Mouse (Mus musculus): ENCODE results near the gene Dus4l. TPM values are rescaled to one million over a fixed set of nuclear protein-coding genes. Genes with fewer than 3 reads are reported as not detected.
A peak's percentile ranks its signal among the peaks of the same experiment; 100 is the strongest.
"Not testable (repeated sequence)": the region's sequence is repeated elsewhere in the genome, so short reads cannot be mapped to it uniquely, and the experiment has no call there.

The Dus4l gene
- polyA plus RNA-seq, 1 experiment from 2014 or later: 7.1 TPM

GRCm38 (mm10) chr12:31654965-31655477, 395 bp upstream of the Dus4l start:
- H3K27ac ChIP-seq (ENCODE audit: low read length): peak overlapping the region; percentile 93
- H3K4me1 ChIP-seq (ENCODE audit: control insufficient read depth, insufficient read depth, low read length): peaks cover 7% of the 10 kb centered on the region
- H3K4me3 ChIP-seq (ENCODE audit: low read length): peak overlapping the region; percentile 74
- peak overlapping the region; percentile 90 for H3K9ac ChIP-seq (ENCODE audit: low read length)
- peak; percentile 76 for ATAC-seq (replicated peaks; ENCODE audit: extremely low read depth, insufficient read depth, low FRiP score)
- H3K27me3 ChIP-seq (ENCODE audit: control insufficient read depth, insufficient read depth, low read length): no peaks in the 10 kb centered on the region
- no peaks in the 10 kb centered on the region for H3K9me3 ChIP-seq (replicated peaks; ENCODE audit: control insufficient read depth, low read length)
- under 1% methylated on average over 29 of the region's 29 CpGs for WGBS
- H3K36me3 ChIP-seq (ENCODE audit: control insufficient read depth, insufficient read depth): no peaks in the 10 kb centered on the region
- peak overlapping the region; percentile 78 for H3K4me2 ChIP-seq (ENCODE audit: low read depth, low read length)

- WGBS: 79% methylated on average over 5 of the region's 5 CpGs
- no peaks in the 10 kb centered on the region for H3K36me3 ChIP-seq (ENCODE audit: control insufficient read depth, insufficient read depth)
- no peak for ATAC-seq (replicated peaks; ENCODE audit: extremely low read depth, insufficient read depth, low FRiP score)
- H3K9ac ChIP-seq (ENCODE audit: low read length): no peak overlapping the region
- H3K9me3 ChIP-seq (replicated peaks; ENCODE audit: control insufficient read depth, low read length): no peaks in the 10 kb centered on the region
- peaks cover 7% of the 10 kb centered on the region for H3K4me1 ChIP-seq (ENCODE audit: control insufficient read depth, insufficient read depth, low read length)
- no peaks in the 10 kb centered on the region for H3K27me3 ChIP-seq (ENCODE audit: control insufficient read depth, insufficient read depth, low read length)
- H3K27ac ChIP-seq (ENCODE audit: low read length): no peak overlapping the region
- peak overlapping the region; percentile 34; the same call in 1 of the 2 replicates for H3K4me2 ChIP-seq (ENCODE audit: low read depth, low read length)
- H3K4me3 ChIP-seq (ENCODE audit: low read length): no peak overlapping the region
These were observed 1.0 kb downstream of the Dus4l start for GRCm38 (mm10) chr12:31653611-31654010.

GRCm38 (mm10) chr12:31635240-31635607, 19.4 kb downstream of the Dus4l start:
- no peaks in the 10 kb centered on the region for H3K36me3 ChIP-seq (ENCODE audit: control insufficient read depth, insufficient read depth)
- no peaks in the 10 kb centered on the region for H3K27me3 ChIP-seq (ENCODE audit: control insufficient read depth, insufficient read depth, low read length)
- H3K9ac ChIP-seq (ENCODE audit: low read length): no peak overlapping the region
- no peak for ATAC-seq (replicated peaks; ENCODE audit: extremely low read depth, insufficient read depth, low FRiP score)
- no peak overlapping the region for H3K4me3 ChIP-seq (ENCODE audit: low read length)
- no peaks in the 10 kb centered on the region for H3K9me3 ChIP-seq (replicated peaks; ENCODE audit: control insufficient read depth, low read length)
- 94% methylated on average over 3 of the region's 3 CpGs for WGBS
- H3K4me2 ChIP-seq (ENCODE audit: low read depth, low read length): peak overlapping the region; percentile 79; the same call in 1 of the 2 replicates
- H3K27ac ChIP-seq (ENCODE audit: low read length): no peak overlapping the region
- H3K4me1 ChIP-seq (ENCODE audit: control insufficient read depth, insufficient read depth, low read length): peaks cover 3% of the 10 kb centered on the region; the same call in 1 of the 2 replicates

GRCm38 (mm10) chr12:31634343-31635239, 20.0 kb downstream of the Dus4l start, which contains the start of gene Bcap29:
Gene Bcap29, minus strand, starts transcription at chr12:31634658.
- Histone ChIP-seq H3K4me1 (ENCODE audit: control insufficient read depth, insufficient read depth, low read length) (peaks cover 3% of the 10 kb centered on the region; the same call in 1 of the 2 replicates), H3K9ac (ENCODE audit: low read length) (peak within 1 kb of the TSS; percentile 81), H3K27me3 (ENCODE audit: control insufficient read depth, insufficient read depth, low read length) (no peaks in the 10 kb centered on the region), H3K4me2 (ENCODE audit: low read depth, low read length) (peak within 1 kb of the TSS; percentile 79), H3K9me3 (replicated peaks; ENCODE audit: control insufficient read depth, low read length) (no peaks in the 10 kb centered on the region), H3K4me3 (ENCODE audit: low read length) (peak within 1 kb of the TSS; percentile 65), H3K36me3 (ENCODE audit: control insufficient read depth, insufficient read depth) (no peaks in the 10 kb centered on the region), H3K27ac (ENCODE audit: low read length) (peak within 1 kb of the TSS; percentile 71)
- WGBS: 1% methylated on average over 73 of the region's 73 CpGs
- ATAC-seq (replicated peaks; ENCODE audit: extremely low read depth, insufficient read depth, low FRiP score): peak; percentile 91

- Histone ChIP-seq H3K27me3 (ENCODE audit: control insufficient read depth, insufficient read depth, low read length) (no peaks in the 10 kb centered on the region), H3K4me2 (ENCODE audit: low read depth, low read length) (peak overlapping the region; percentile 79), H3K27ac (ENCODE audit: low read length) (peak overlapping the region; percentile 71), H3K4me3 (ENCODE audit: low read length) (peak overlapping the region; percentile 65), H3K9ac (ENCODE audit: low read length) (peak overlapping the region; percentile 81), H3K4me1 (ENCODE audit: control insufficient read depth, insufficient read depth, low read length) (peaks cover 3% of the 10 kb centered on the region; the same call in 1 of the 2 replicates), H3K36me3 (ENCODE audit: control insufficient read depth, insufficient read depth) (no peaks in the 10 kb centered on the region), H3K9me3 (replicated peaks; ENCODE audit: control insufficient read depth, low read length) (no peaks in the 10 kb centered on the region)
- peak; percentile 32; the same call in 1 of the 2 replicates for ATAC-seq (replicated peaks; ENCODE audit: extremely low read depth, insufficient read depth, low FRiP score)
- 8% methylated on average over 13 of the region's 13 CpGs for WGBS
These were observed 20.7 kb downstream of the Dus4l start for GRCm38 (mm10) chr12:31633970-31634342.

GRCm38 (mm10) chr12:31628396-31628795, 26.2 kb downstream of the Dus4l start:
- ATAC-seq (replicated peaks; ENCODE audit: extremely low read depth, insufficient read depth, low FRiP score); H3K4me2 ChIP-seq (ENCODE audit: low read depth, low read length); H3K27ac ChIP-seq (ENCODE audit: low read length); H3K9me3 ChIP-seq (replicated peaks; ENCODE audit: control insufficient read depth, low read length); H3K27me3 ChIP-seq (ENCODE audit: control insufficient read depth, insufficient read depth, low read length); H3K9ac ChIP-seq (ENCODE audit: low read length); H3K4me3 ChIP-seq (ENCODE audit: low read length); H3K4me1 ChIP-seq (ENCODE audit: control insufficient read depth, insufficient read depth, low read length): not testable (repeated sequence)
- H3K36me3 ChIP-seq (ENCODE audit: control insufficient read depth, insufficient read depth): peaks cover 13% of the 10 kb centered on the region; the same call in 1 of the 2 replicates
- WGBS: 92% methylated on average over 9 of the region's 9 CpGs

- no peak overlapping the region for H3K9ac ChIP-seq (ENCODE audit: low read length)
- H3K36me3 ChIP-seq (ENCODE audit: control insufficient read depth, insufficient read depth): peaks cover 13% of the 10 kb centered on the region; the same call in 1 of the 2 replicates
- H3K27ac ChIP-seq (ENCODE audit: low read length): no peak overlapping the region
- H3K9me3 ChIP-seq (replicated peaks; ENCODE audit: control insufficient read depth, low read length): no peaks in the 10 kb centered on the region
- H3K4me2 ChIP-seq (ENCODE audit: low read depth, low read length): no peak overlapping the region
- H3K4me3 ChIP-seq (ENCODE audit: low read length): no peak overlapping the region
- WGBS: 97% methylated on average over 1 of the region's 1 CpGs
- H3K4me1 ChIP-seq (ENCODE audit: control insufficient read depth, insufficient read depth, low read length): no peaks in the 10 kb centered on the region
- H3K27me3 ChIP-seq (ENCODE audit: control insufficient read depth, insufficient read depth, low read length): no peaks in the 10 kb centered on the region
- no peak for ATAC-seq (replicated peaks; ENCODE audit: extremely low read depth, insufficient read depth, low FRiP score)
These were observed 29.6 kb downstream of the Dus4l start for GRCm38 (mm10) chr12:31625016-31625415.

GRCm38 (mm10) chr12:31620106-31620505, 34.5 kb downstream of the Dus4l start:
- 82% methylated on average over 8 of the region's 8 CpGs for WGBS

GRCm38 (mm10) chr12:31613353-31613752, 41.3 kb downstream of the Dus4l start:
- Histone ChIP-seq H3K4me1 (ENCODE audit: control insufficient read depth, insufficient read depth, low read length) (peaks cover 3% of the 10 kb centered on the region; the same call in 1 of the 2 replicates), H3K9me3 (replicated peaks; ENCODE audit: control insufficient read depth, low read length) (peaks cover 3% of the 10 kb centered on the region; the same call in 1 of the 2 replicates), H3K4me2 (ENCODE audit: low read depth, low read length) (no peak overlapping the region), H3K4me3 (ENCODE audit: low read length) (no peak overlapping the region), H3K36me3 (ENCODE audit: control insufficient read depth, insufficient read depth) (peaks cover 12% of the 10 kb centered on the region), H3K27me3 (ENCODE audit: control insufficient read depth, insufficient read depth, low read length) (no peaks in the 10 kb centered on the region), H3K27ac (ENCODE audit: low read length) (no peak overlapping the region), H3K9ac (ENCODE audit: low read length) (no peak overlapping the region)
- ATAC-seq (replicated peaks; ENCODE audit: extremely low read depth, insufficient read depth, low FRiP score): no peak
- 56% methylated on average over 4 of the region's 4 CpGs for whole genome bisulfite sequencing

More at GRCm38 (mm10) chr12:31620106-31620505, 34.5 kb downstream of the Dus4l start:
- Histone ChIP-seq H3K27ac (ENCODE audit: low read length) (no peak overlapping the region), H3K9me3 (replicated peaks; ENCODE audit: control insufficient read depth, low read length) (peaks cover 3% of the 10 kb centered on the region; the same call in 1 of the 2 replicates), H3K27me3 (ENCODE audit: control insufficient read depth, insufficient read depth, low read length) (no peaks in the 10 kb centered on the region), H3K4me2 (ENCODE audit: low read depth, low read length) (no peak overlapping the region), H3K9ac (ENCODE audit: low read length) (no peak overlapping the region), H3K36me3 (ENCODE audit: control insufficient read depth, insufficient read depth) (peaks cover 19% of the 10 kb centered on the region), H3K4me3 (ENCODE audit: low read length) (no peak overlapping the region), H3K4me1 (ENCODE audit: control insufficient read depth, insufficient read depth, low read length) (peaks cover 3% of the 10 kb centered on the region; the same call in 1 of the 2 replicates)
- no peak for ATAC-seq (replicated peaks; ENCODE audit: extremely low read depth, insufficient read depth, low FRiP score)

Measured in heart, embryonic 16.5 days (tissue).